Mouse (Mus musculus) cerebellum, adult 2 months (tissue): ENCODE results near the gene Rimklb.

Source experiments
- CTCF ChIP-seq: fragments of 200-500 bp; IDR thresholded peaks from 2 replicates; pipeline ENCODE4 v1.5.1; 2011; ENCODE audit warnings: low read depth, mild to moderate bottlenecking, control low read depth, low read length, moderate library complexity, borderline replicate concordance; ENCODE audit not compliant: insufficient read depth
- POLR2A ChIP-seq: fragments of 200-500 bp; IDR thresholded peaks from 2 replicates; pipeline ENCODE4 v1.6.1; 2011; ENCODE audit warnings: low read length, control low read depth, borderline replicate concordance; ENCODE audit not compliant: insufficient read depth

- TF ChIP-seq CTCF (no peak), POLR2A (no peak)
Measured at GRCm38 (mm10) chr6:122439249-122439648, 59.3 kb downstream of the Rimklb start.
